Mouse (Mus musculus): ENCODE results near the gene Ssc5d. TPM values are rescaled to one million over a fixed set of nuclear protein-coding genes. Genes with fewer than 3 reads are reported as not detected.

Ssc5d gene
- polyA plus RNA-seq, 1 experiment = 0.05 TPM

DNA sequence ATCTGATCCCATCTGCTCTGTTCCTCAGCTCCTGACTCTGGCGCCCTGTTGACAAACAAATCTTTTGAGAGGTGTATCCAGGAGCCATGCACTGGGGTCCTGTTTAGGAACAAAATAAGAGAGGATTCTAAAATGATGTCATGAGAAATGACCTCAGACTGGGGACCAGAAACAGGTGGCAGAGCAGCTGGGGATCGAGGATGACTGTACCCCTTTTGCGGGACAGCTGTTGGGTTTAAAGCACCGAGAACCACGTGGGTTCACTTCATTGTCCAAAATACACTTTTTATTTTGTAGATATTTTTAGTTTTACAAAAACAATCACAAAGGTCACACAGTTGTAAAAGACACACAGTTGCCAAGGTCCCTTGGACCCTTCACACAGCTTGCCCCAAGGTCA is 39.4 kb downstream of the Ssc5d start:
- no peak for TF ChIP-seq GATA1 (IDR thresholded peaks at IDR 0.05; ENCODE audit: low read length)

- no peak for TF ChIP-seq GATA1 (IDR thresholded peaks at IDR 0.05; ENCODE audit: low read length)
Observed at GRCm38 (mm10) chr7:4971068-4971467, 45.5 kb downstream of the Ssc5d start, which contains the start of gene Sbk3. TSS of gene Sbk3 (minus strand) at chr7:4971168.

GRCm38 (mm10) chr7:4971710-4972109 is 46.1 kb downstream of the Ssc5d start:
- TF ChIP-seq GATA1 (IDR thresholded peaks at IDR 0.05; ENCODE audit: low read length) = no peak

DNA sequence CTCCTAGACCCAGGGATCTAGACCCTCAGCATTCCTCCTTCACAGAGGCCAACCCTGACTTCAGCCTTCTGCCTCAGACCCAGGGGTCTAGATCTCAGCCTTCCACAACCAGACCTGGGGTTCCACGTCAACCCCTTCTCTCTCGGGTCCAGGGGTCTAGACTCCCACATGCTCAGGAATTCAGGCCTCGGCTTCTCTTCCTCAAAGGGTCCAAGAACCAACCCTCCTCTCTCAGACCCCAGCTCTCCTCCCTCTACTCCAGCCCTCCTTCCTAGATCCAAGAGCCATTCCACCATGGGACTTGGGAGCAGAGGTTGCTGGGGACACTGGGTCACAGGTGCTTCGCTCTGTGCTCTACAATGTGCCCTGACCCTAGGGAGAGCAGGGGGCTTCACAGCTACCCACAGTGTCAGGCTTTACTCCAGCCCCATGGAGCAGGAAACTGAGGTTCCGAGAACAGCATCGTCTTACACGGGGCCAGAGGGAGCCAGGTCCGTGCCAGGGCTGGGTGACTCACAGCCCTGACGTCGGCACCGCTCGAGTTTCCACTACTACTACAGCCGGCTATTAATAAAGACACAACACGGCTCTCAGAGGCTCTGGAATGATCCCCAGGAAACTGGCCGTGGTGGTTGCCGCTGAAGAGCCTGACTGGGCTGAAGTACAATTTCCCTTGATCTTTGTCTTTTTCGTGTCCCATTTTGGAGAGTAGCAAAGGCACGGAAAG is 46.9 kb downstream of the Ssc5d start:
- no peak for TF ChIP-seq GATA1 (IDR thresholded peaks at IDR 0.05; ENCODE audit: low read length)

DNA sequence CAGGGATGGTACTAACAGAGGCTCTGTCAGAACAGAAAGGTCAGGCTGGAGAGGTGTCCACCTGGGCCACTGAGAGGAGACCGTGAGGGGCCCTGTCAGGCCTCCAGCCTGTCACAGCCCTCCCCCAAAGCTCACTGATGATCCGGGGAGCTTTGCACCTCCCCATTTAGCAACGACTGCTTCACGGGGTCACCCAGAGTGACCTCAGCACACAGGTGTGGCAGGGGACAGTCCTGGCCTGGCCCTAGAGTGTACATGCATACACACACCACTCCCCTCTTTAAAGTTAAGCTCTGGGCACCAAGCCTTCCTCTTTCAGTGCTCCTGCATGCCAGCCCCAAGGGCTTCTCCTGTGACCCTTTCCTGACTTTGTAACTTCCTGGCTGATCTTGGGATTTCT is 49.9 kb downstream of the Ssc5d start:
- no peak for TF ChIP-seq GATA1 (IDR thresholded peaks at IDR 0.05; ENCODE audit: low read length)

DNA sequence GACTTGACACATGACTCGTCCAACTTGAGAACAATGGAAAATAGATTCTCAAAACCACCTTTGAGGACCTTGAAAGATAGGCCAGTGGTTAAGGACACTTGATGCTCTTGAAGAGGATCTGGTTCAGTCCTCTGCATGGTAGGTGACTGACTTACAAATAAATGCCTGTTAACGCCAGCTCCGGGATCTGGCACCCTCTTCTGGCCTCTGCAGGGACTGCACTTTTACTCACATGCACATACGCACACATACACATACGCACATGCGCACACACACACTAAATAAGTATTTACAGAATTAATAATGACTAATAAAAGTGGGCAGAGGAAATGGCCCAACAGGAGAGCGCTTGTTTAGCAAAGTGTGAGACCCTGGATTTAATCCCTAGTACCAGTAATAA is 51.2 kb downstream of the Ssc5d start:
- TF ChIP-seq GATA1 (IDR thresholded peaks at IDR 0.05; ENCODE audit: low read length) = no peak

DNA sequence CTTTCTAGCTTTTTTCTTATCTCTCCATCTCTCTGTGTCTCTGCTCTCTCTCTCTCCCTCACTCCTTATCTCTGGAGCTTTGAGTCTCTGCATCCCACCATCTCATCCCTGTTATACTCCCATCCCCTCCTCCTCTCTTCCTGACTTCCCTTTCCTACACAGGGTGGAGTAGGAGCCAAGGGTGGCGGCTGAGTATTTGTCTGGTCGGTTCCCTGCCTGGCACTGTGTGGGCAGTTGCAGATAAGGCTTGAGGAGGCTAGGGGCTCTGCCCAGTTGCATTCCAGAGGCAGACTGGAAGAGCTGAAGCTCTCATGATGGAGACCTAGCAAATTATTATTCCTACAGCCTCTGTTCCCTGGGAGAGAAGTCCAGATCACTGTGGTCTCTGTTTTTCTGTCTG is 62.7 kb downstream of the Ssc5d start:
- no peak for TF ChIP-seq GATA1 (IDR thresholded peaks at IDR 0.05; ENCODE audit: low read length)

GRCm38 (mm10) chr7:4993347-4993998 is 67.9 kb downstream of the Ssc5d start:
- no peak for TF ChIP-seq GATA1 (IDR thresholded peaks at IDR 0.05; ENCODE audit: low read length)

GRCm38 (mm10) chr7:4993999-4994788 is 68.6 kb downstream of the Ssc5d start:
- TF ChIP-seq GATA1 (IDR thresholded peaks at IDR 0.05; ENCODE audit: low read length) = no peak

Other genes starting within 250 kb of the Ssc5d start
- 234 and 302 TPM in 2 replicates for gene Hspbp1, start 240.7 kb upstream of the Ssc5d start, polyA plus RNA-seq (2012)
- gene Brsk1, start 235.2 kb upstream of the Ssc5d start, polyA plus RNA-seq (2012) = not detected in 2 replicates
- 0.04 TPM in 1 of 2 replicates, not detected in the other for gene Tmem150b, start 200.5 kb upstream of the Ssc5d start, polyA plus RNA-seq (2012)
- 474 and 610 TPM in 2 replicates for gene Kmt5c, start 185.7 kb upstream of the Ssc5d start, polyA plus RNA-seq (2012)
- gene Cox6b2, start 172.7 kb upstream of the Ssc5d start, polyA plus RNA-seq (2012) = 125 and 159 TPM in 2 replicates
- not detected in 2 replicates for gene Fam71e2, start 154.5 kb upstream of the Ssc5d start, polyA plus RNA-seq (2012)
- 0.51 and 0.60 TPM in 2 replicates for gene Il11, start 142.9 kb upstream of the Ssc5d start, polyA plus RNA-seq (2012)
- gene Tmem190, start 142.8 kb upstream of the Ssc5d start, polyA plus RNA-seq (2012) = 0.12 TPM in 1 of 2 replicates, not detected in the other
- gene Tmem238, start 136.1 kb upstream of the Ssc5d start, polyA plus RNA-seq (2012) = 128 and 187 TPM in 2 replicates
- 12,006 and 12,218 TPM in 2 replicates for gene Rpl28, start 132.9 kb upstream of the Ssc5d start, polyA plus RNA-seq (2012)
- 434 and 528 TPM in 2 replicates for gene Ube2s, start 113.2 kb upstream of the Ssc5d start, polyA plus RNA-seq (2012)
- not detected in 2 replicates for gene Shisa7, start 81.1 kb upstream of the Ssc5d start, polyA plus RNA-seq (2012)
- gene Isoc2b, start 55.5 kb upstream of the Ssc5d start, polyA plus RNA-seq (2012) = 11.3 and 13.0 TPM in 2 replicates
- 10.8 and 31.1 TPM in 2 replicates for gene Isoc2a, start 48.6 kb upstream of the Ssc5d start, polyA plus RNA-seq (2012)
- gene Gm36210, start 19.3 kb upstream of the Ssc5d start, polyA plus RNA-seq (2012) = not detected in 2 replicates
- gene Zfp628, start 10.6 kb upstream of the Ssc5d start, polyA plus RNA-seq (2012) = 57.2 and 60.0 TPM in 2 replicates
- 1.8 TPM in 2 replicates for gene Nat14, start 3.8 kb upstream of the Ssc5d start, polyA plus RNA-seq (2012)
- gene Sbk2, start 38.6 kb downstream of the Ssc5d start, polyA plus RNA-seq (2012) = not detected in 2 replicates
- not detected in 2 replicates for gene Sbk3, start 45.4 kb downstream of the Ssc5d start, polyA plus RNA-seq (2012)
- 0.04 and 0.05 TPM in 2 replicates for gene Zfp579, start 70.4 kb downstream of the Ssc5d start, polyA plus RNA-seq (2012)
- 56.5 and 78.4 TPM in 2 replicates for gene Zfp524, start 88.6 kb downstream of the Ssc5d start, polyA plus RNA-seq (2012)
- 91.3 and 107 TPM in 2 replicates for gene Fiz1, start 88.9 kb downstream of the Ssc5d start, polyA plus RNA-seq (2012)
- gene Gm44973, start 89.7 kb downstream of the Ssc5d start, polyA plus RNA-seq (2012) = 15.3 TPM in 1 of 2 replicates, not detected in the other
- gene Zfp865, start 94.6 kb downstream of the Ssc5d start, polyA plus RNA-seq (2012) = 146 and 194 TPM in 2 replicates
- gene Ccdc106, start 94.8 kb downstream of the Ssc5d start, polyA plus RNA-seq (2012) = 0.64 and 0.82 TPM in 2 replicates
- gene 4632433K11Rik, start 108.3 kb downstream of the Ssc5d start, polyA plus RNA-seq (2012) = not detected in 2 replicates
- 2.9 and 3.1 TPM in 2 replicates for gene Zfp784, start 112.7 kb downstream of the Ssc5d start, polyA plus RNA-seq (2012)
- gene Zfp580, start 125.8 kb downstream of the Ssc5d start, polyA plus RNA-seq (2012) = 0.73 and 0.90 TPM in 2 replicates
- 496 and 534 TPM in 2 replicates for gene U2af2, start 136.4 kb downstream of the Ssc5d start, polyA plus RNA-seq (2012)
- gene Epn1, start 154.4 kb downstream of the Ssc5d start, polyA plus RNA-seq (2012) = 1,467 and 1,596 TPM in 2 replicates
- gene Rfpl4, start 191.2 kb downstream of the Ssc5d start, polyA plus RNA-seq (2012) = not detected in 2 replicates
- 0.44 and 0.48 TPM in 2 replicates for gene Rasl2-9, start 200.2 kb downstream of the Ssc5d start, polyA plus RNA-seq (2012)
- gene Vmn1r55, start 223.9 kb downstream of the Ssc5d start, polyA plus RNA-seq (2012) = not detected in 2 replicates